Mouse (Mus musculus): ENCODE results near the gene Def8. TPM values are rescaled to one million over a fixed set of nuclear protein-coding genes. Genes with fewer than 3 reads are reported as not detected.

Def8 gene
- total RNA-seq, 2 experiments from 2014 or later, result 56.7 to 62.1 TPM

- no peak overlapping the region for H3K4me3 ChIP-seq
- DNase-seq (ENCODE audit: low spot score in 2 of 2), result no peak
- H3K27ac ChIP-seq, result no peak overlapping the region
- TF ChIP-seq CTCF (conservative IDR thresholded peaks at IDR 0.05), result peak; percentile 64
Observed at GRCm38 (mm10) chr8:123482627-123483026, 59.3 kb downstream of the Def8 start.

- no peak overlapping the region for H3K4me3 ChIP-seq
- no peak for TF ChIP-seq CTCF (conservative IDR thresholded peaks at IDR 0.05)
- H3K27ac ChIP-seq, result no peak overlapping the region
- DNase-seq (ENCODE audit: low spot score in 2 of 2), result no peak
Observed at GRCm38 (mm10) chr8:123491280-123492075, 68.2 kb downstream of the Def8 start.

- no peak for TF ChIP-seq CTCF (conservative IDR thresholded peaks at IDR 0.05)
- Histone ChIP-seq H3K4me3 (no peak overlapping the region), H3K27ac (no peak overlapping the region)
- no peak for DNase-seq (ENCODE audit: low spot score in 2 of 2)
Observed at GRCm38 (mm10) chr8:123492898-123493297, 69.6 kb downstream of the Def8 start.

GRCm38 (mm10) chr8:123497699-123498098, 74.4 kb downstream of the Def8 start:
- TF ChIP-seq CTCF (conservative IDR thresholded peaks at IDR 0.05), result peak; percentile 33; the same call in 1 of the 2 replicates
- no peak overlapping the region for H3K27ac ChIP-seq
- DNase-seq (ENCODE audit: low spot score in 2 of 2), result no peak
- no peak overlapping the region for H3K4me3 ChIP-seq

GRCm38 (mm10) chr8:123498963-123499362, 75.6 kb downstream of the Def8 start:
- Histone ChIP-seq H3K4me3 (no peak overlapping the region), H3K27ac (0 out of 2 replicates have a peak overlapping the region, but pooled peaks have one; percentile 5)
- DNase-seq (ENCODE audit: low spot score in 2 of 2), result peak; percentile 51 to 79
- TF ChIP-seq CTCF (conservative IDR thresholded peaks at IDR 0.05), result no peak

GRCm38 (mm10) chr8:123499556-123499955, 76.2 kb downstream of the Def8 start:
- no peak for TF ChIP-seq CTCF (conservative IDR thresholded peaks at IDR 0.05)
- Histone ChIP-seq H3K4me3 (no peak overlapping the region), H3K27ac (no peak overlapping the region)
- no peak for DNase-seq (ENCODE audit: low spot score in 2 of 2)

- H3K27ac ChIP-seq, result no peak overlapping the region
- DNase-seq (ENCODE audit: low spot score in 2 of 2), result no peak
- H3K4me3 ChIP-seq, result no peak overlapping the region
- no peak for TF ChIP-seq CTCF (conservative IDR thresholded peaks at IDR 0.05)
Observed at GRCm38 (mm10) chr8:123502192-123502591, 78.9 kb downstream of the Def8 start.

- H3K27ac ChIP-seq, result no peak overlapping the region
- TF ChIP-seq CTCF (conservative IDR thresholded peaks at IDR 0.05), result peak; percentile 59
- no peak for DNase-seq (ENCODE audit: low spot score in 2 of 2)
Observed at GRCm38 (mm10) chr8:123503801-123504467, 80.6 kb downstream of the Def8 start.

GRCm38 (mm10) chr8:123504591-123505195, 81.4 kb downstream of the Def8 start:
- H3K4me3 ChIP-seq, result no peak overlapping the region
- TF ChIP-seq CTCF (conservative IDR thresholded peaks at IDR 0.05), result no peak
- H3K27ac ChIP-seq, result no peak overlapping the region
- DNase-seq (ENCODE audit: low spot score in 2 of 2), result no peak

More at GRCm38 (mm10) chr8:123503801-123504467, 80.6 kb downstream of the Def8 start:
- H3K4me3 ChIP-seq, result no peak overlapping the region

- no peak for TF ChIP-seq CTCF (conservative IDR thresholded peaks at IDR 0.05)
- Histone ChIP-seq H3K4me3 (no peak overlapping the region), H3K27ac (no peak overlapping the region)
- no peak for DNase-seq (ENCODE audit: low spot score in 2 of 2)
Observed at GRCm38 (mm10) chr8:123505267-123505666, 81.9 kb downstream of the Def8 start.

GRCm38 (mm10) chr8:123505695-123506094, 82.4 kb downstream of the Def8 start:
- no peak for DNase-seq (ENCODE audit: low spot score in 2 of 2)
- no peak for TF ChIP-seq CTCF (conservative IDR thresholded peaks at IDR 0.05)
- Histone ChIP-seq H3K4me3 (no peak overlapping the region), H3K27ac (no peak overlapping the region)

GRCm38 (mm10) chr8:123507153-123507552, 83.8 kb downstream of the Def8 start:
- no peak for TF ChIP-seq CTCF (conservative IDR thresholded peaks at IDR 0.05)
- no peak for DNase-seq (ENCODE audit: low spot score in 2 of 2)
- Histone ChIP-seq H3K4me3 (no peak overlapping the region), H3K27ac (no peak overlapping the region)

GRCm38 (mm10) chr8:123510819-123511218, 87.5 kb downstream of the Def8 start:
- Histone ChIP-seq H3K27ac (no peak overlapping the region), H3K4me3 (no peak overlapping the region)
- no peak for TF ChIP-seq CTCF (conservative IDR thresholded peaks at IDR 0.05)
- no peak for DNase-seq (ENCODE audit: low spot score in 2 of 2)

Other genes with a start within 250 kb of the Def8 start
- under 1 TPM in 1 of 2 experiments, not detected in 1; 0.37 TPM for gene Dpep1, start 237.3 kb upstream of the Def8 start, total RNA-seq (2021)
- gene Chmp1a, start 210.8 kb upstream of the Def8 start, total RNA-seq (2021), result 100 to 1,000 TPM; 102 to 111 TPM
- gene Spata33, start 210.7 kb upstream of the Def8 start, total RNA-seq (2021), result 1 to 10 TPM; 6.5 to 7.1 TPM
- gene Cdk10, start 198.7 kb upstream of the Def8 start, total RNA-seq (2021), result 10 to 100 TPM; 93.9 to 98.8 TPM
- gene Spata2l, start 187.3 kb upstream of the Def8 start, total RNA-seq (2021), result 10 to 100 TPM; 71.4 to 75.0 TPM
- gene Zfp276, start 169.3 kb upstream of the Def8 start, total RNA-seq (2021), result 10 to 100 TPM; 20.3 to 24.8 TPM
- 10 to 100 TPM; 59.5 to 70.3 TPM for gene Vps9d1, start 169.2 kb upstream of the Def8 start, total RNA-seq (2021)
- 1 to 10 TPM; 1.7 to 2.8 TPM for gene Fanca, start 105.0 kb upstream of the Def8 start, total RNA-seq (2021)
- 10 to 100 TPM; 15.8 to 17.4 TPM for gene Spire2, start 90.8 kb upstream of the Def8 start, total RNA-seq (2021)
- 100 to 1,000 TPM; 459 to 497 TPM for gene Tcf25, start 49.8 kb upstream of the Def8 start, total RNA-seq (2021)
- gene Mc1r, start 16.4 kb upstream of the Def8 start, total RNA-seq (2021), result not detected
- gene Tubb3, start 12.1 kb upstream of the Def8 start, total RNA-seq (2021), result 100 to 1,000 TPM; 249 to 277 TPM
- 10 to 100 TPM; 23.6 to 37.6 TPM for gene Afg3l1, start 54.4 kb downstream of the Def8 start, total RNA-seq (2021)
- 1 to 10 TPM; 9.7 to 9.8 TPM for gene Dbndd1, start 91.9 kb downstream of the Def8 start, total RNA-seq (2021)
- gene Gas8, start 95.3 kb downstream of the Def8 start, total RNA-seq (2021), result 10 to 100 TPM; 30.3 to 30.6 TPM
- gene Rhou, start 230.4 kb downstream of the Def8 start, total RNA-seq (2021), result 10 to 100 TPM; 43.9 to 44.7 TPM

Data from layer of hippocampus, adult 2 months (tissue).